Mouse (Mus musculus): ENCODE measurements around the gene Acsl3.

The Acsl3 gene

DNA sequence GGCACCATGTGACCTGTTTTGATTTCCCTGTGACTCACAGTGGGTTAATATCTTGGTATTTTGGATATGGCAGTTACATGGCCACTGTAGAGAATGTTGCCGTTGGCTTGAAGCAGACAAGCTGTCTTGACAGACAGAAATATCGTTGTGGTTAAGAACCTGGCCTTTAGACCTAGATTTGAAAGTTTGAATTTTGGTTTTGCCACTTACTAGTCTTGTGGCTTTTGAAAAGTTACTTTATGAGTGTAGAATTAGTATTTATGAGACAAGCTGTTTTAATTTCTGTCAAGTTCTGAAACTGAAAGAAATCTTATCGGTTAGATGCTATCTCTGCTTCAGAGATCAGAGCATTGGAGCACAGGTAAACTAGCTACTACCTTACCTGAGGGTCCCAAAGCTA, 24.7 kb downstream of the Acsl3 start:
- in situ Hi-C loops (cut with MboI; ENCODE audit: unreplicated experiment in 2 of 2): loop anchor here in 1 of 2 experiments (10.0 kb wide), 1 partner anchor 147 kb away; no protein-coding TSS in a partner anchor

DNA sequence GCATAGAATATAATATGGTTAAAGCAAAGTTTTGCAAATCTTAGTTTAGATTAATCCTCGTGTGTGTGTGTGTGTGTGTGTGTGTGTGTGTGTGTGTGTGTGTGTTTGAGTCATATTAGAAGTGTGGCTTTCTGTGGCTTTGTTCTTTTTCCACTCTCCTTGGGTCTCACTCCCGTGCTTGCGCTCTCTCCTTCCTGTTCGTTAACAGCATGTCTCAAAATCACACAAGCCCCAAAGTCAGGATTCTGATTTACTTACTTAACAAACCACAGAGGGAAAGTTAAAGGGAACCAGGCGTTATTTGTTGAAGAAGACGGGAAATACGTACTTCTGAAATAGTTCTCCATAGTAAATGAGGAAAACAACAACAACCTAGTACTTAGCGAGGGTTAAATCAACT, 26.5 kb downstream of the Acsl3 start:
- in situ Hi-C loops (cut with MboI; ENCODE audit: unreplicated experiment in 2 of 2): loop anchor here in 1 of 2 experiments (10.0 kb wide), 1 partner anchor 149 kb away; no protein-coding TSS in a partner anchor

DNA sequence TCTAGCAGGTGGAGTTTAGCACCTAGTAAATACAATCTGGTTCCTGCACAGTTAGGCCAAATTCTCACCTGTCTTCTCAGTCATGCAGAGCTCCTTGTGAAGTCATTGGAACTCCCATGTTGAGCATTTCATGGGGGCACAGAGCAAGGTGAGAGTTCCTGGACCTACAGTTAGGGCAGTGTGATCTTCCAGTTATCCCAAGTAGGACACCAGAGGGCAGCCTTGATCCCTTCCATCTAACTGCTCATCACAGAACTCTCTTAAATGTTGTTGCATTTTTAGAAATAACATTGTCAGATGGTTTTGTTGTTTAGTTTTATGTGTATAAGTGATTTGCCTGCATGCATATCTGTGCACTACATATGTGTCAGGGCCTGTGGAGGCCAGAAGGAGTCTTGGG, 29.2 kb downstream of the Acsl3 start:
- in situ Hi-C loops (cut with MboI; ENCODE audit: unreplicated experiment in 2 of 2): loop anchor here (5.0 to 10.0 kb wide), 2 partner anchors 152 to 155 kb away; no protein-coding TSS in a partner anchor

GRCm38 (mm10) chr1:78688149-78688548, 30.5 kb downstream of the Acsl3 start:
- in situ Hi-C loops (cut with MboI; ENCODE audit: unreplicated experiment in 2 of 2): loop anchor here (5.0 to 10.0 kb wide), 2 partner anchors 153 to 156 kb away; no protein-coding TSS in a partner anchor

DNA sequence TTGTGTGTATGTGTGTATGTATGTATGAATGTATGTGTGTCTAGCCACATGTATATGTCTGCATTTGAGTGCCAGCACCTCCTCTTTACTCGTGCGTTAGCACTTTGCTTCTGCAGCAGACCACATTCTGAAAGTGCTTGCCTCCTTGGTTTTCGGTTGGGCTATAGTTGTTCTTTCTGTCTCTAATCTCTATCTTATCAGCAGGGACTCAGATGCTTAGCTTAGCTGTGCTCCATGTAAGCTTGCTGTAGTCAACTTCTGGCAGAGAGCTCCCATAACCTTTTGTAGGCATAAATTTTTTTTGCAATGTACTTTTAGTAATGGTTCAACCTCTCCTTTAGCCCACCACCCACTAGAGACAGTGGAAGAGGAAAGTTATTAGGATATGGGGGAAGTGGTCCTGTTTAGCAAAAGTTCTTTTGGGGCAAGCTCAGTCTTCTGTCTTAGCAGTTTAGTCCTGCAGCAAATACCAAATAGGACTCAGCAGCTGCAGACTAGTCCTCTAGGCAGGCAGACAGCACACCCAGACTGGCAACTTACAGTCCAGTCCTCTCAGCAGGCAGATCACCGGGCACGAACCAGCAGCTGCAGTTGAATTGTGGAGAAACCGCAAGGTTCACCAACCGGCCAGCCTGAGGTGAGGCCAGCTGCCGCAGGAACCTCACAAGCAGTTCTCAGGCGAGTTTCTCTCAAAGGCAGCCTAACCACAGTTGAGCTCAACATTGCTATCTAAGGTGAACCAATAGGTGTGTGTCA, 37.1 kb downstream of the Acsl3 start:
- in situ Hi-C loops (cut with MboI; ENCODE audit: unreplicated experiment in 2 of 2): no loop called here

GRCm38 (mm10) chr1:78696305-78696704, 38.7 kb downstream of the Acsl3 start:
- in situ Hi-C loops (cut with MboI; ENCODE audit: unreplicated experiment in 2 of 2): no loop called here

DNA sequence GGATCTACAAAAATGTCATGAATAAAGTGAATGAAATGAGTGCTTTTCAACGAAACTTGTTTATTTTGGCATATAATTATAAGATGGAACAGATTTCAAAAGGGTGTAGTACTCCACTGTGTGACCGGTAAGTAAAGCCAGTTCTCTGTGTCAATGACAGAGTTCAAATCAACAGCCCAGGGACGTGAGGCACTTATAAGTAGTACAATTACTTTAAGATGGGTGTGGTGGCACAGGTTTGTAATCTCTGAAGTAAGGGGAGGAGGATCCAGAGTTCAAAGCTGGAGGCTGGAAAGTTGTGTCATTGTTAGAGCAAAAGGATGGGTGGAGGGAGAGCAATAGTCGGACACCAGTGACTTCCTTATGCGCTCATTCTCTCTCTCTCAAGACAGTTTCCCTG, 39.3 kb downstream of the Acsl3 start:
- in situ Hi-C loops (cut with MboI; ENCODE audit: unreplicated experiment in 2 of 2): no loop called here

- in situ Hi-C loops (cut with MboI; ENCODE audit: unreplicated experiment in 2 of 2): no loop called here
Observed at GRCm38 (mm10) chr1:78698138-78698537, 40.5 kb downstream of the Acsl3 start.

- in situ Hi-C loops (cut with MboI; ENCODE audit: unreplicated experiment in 2 of 2): loop anchor here (10.0 to 25.0 kb wide), 5 partner anchors 47 to 1811 kb away; partner anchors contain the start of genes Acsl3 (in 1 of the 2) and Utp14b (in 1 of the 2)
Observed at GRCm38 (mm10) chr1:78701740-78702139, 44.1 kb downstream of the Acsl3 start.

DNA sequence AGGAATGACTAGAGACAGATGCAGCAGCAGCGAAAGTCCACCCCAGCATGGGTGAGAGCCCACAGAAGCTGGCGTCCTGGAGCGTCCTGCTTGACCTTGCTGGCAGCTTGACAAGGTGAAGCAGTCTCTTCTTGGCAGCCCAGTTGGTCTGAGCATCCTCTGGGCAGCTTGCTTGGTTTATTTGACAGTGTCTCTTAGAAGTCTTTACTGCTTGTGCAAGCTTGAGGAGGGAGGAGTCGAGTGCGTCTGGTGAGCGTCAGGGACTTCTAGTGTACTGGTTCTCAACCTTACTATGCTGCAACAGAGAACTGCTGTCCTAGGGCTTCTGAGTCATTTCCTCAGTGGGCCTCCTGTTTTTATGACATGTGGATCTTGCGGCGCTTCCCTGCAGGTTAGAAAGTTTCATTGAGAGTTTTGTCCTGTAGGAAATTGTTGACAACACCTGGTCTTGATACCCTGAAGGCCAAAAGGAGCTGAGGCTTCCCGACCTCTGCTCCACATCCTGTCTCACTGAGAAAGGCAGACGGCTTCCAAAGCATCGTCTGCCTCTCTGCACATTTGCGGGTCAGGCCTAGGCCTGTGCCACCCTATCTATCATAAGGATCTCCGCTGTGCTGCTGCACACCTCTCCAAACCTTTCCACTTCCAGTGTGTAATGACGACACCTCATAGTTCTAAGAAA, 44.8 kb downstream of the Acsl3 start:
- in situ Hi-C loops (cut with MboI; ENCODE audit: unreplicated experiment in 2 of 2): loop anchor here (10.0 to 25.0 kb wide), 5 partner anchors 48 to 1810 kb away; partner anchors contain the start of genes Acsl3 (in 1 of the 2) and Utp14b (in 1 of the 2)

GRCm38 (mm10) chr1:78702964-78703285, 45.3 kb downstream of the Acsl3 start:
- in situ Hi-C loops (cut with MboI; ENCODE audit: unreplicated experiment in 2 of 2): loop anchor here (10.0 to 25.0 kb wide), 5 partner anchors 48 to 1809 kb away; partner anchors contain the start of genes Acsl3 (in 1 of the 2) and Utp14b (in 1 of the 2)

GRCm38 (mm10) chr1:78706338-78706737, 48.7 kb downstream of the Acsl3 start:
- in situ Hi-C loops (cut with MboI; ENCODE audit: unreplicated experiment in 2 of 2): loop anchor here (10.0 to 25.0 kb wide), 5 partner anchors 52 to 1806 kb away; partner anchors contain the start of genes Acsl3 (in 1 of the 2) and Utp14b (in 1 of the 2)

DNA sequence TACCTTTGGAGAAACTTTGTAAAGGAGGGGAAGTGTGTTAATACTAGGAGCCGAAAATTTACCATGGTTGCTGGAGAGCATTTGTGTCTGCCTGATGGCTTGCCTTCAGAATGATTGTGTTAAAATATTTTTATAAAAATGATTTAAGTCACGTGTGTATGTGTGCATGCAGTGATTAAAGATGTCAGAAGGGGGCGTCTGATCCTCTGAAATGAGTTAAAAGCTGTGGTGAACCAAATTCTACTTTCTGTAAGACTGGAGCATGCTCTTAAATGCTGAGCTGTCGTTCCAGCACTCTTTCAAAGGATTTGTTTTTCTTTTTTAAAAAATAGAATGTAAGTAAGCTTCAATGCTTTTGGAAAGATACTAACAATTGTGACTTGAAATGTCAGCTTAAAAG, 49.7 kb downstream of the Acsl3 start:
- in situ Hi-C loops (cut with MboI; ENCODE audit: unreplicated experiment in 2 of 2): loop anchor here (10.0 to 25.0 kb wide), 5 partner anchors 52 to 1805 kb away; partner anchors contain the start of genes Acsl3 (in 1 of the 2) and Utp14b (in 1 of the 2)

- in situ Hi-C loops (cut with MboI; ENCODE audit: unreplicated experiment in 2 of 2): loop anchor here (25.0 kb wide), 3 partner anchors 977 to 1802 kb away; no protein-coding TSS in a partner anchor
Observed at GRCm38 (mm10) chr1:78710026-78710425, 52.4 kb downstream of the Acsl3 start.

DNA sequence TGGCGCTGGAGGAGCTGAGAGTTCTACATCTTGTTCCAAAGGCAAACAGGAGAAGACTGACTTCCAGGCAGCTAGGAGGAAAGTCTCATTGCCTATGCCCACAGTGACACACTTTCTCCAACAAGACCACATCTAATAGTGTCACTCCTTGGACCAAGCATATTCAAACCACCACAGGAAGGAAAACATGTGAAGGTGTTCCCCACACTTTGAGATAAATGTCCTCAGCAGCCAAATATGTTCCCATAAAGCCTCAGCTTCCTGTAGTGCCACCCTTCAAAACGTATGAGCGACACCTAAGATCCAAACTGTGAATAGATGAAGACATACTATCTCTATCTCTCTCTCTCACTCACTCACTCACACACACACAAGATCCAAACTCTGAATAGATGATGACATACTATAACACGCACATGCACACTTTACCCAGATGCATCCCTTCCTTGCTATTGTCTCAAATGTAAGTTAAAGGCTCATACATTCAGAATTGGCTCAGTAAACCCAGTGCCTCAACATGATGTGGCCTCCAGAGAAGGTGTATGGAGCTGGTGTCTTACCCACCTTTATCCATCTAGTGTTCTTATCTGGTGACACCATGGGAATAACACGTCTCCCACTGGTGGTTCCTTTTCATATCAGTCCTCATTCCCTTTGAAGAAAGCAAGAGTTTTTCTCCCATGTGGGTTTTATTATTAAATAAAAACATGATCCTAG, 53.1 kb downstream of the Acsl3 start:
- in situ Hi-C loops (cut with MboI; ENCODE audit: unreplicated experiment in 2 of 2): loop anchor here (25.0 kb wide), 3 partner anchors 977 to 1802 kb away; no protein-coding TSS in a partner anchor

DNA sequence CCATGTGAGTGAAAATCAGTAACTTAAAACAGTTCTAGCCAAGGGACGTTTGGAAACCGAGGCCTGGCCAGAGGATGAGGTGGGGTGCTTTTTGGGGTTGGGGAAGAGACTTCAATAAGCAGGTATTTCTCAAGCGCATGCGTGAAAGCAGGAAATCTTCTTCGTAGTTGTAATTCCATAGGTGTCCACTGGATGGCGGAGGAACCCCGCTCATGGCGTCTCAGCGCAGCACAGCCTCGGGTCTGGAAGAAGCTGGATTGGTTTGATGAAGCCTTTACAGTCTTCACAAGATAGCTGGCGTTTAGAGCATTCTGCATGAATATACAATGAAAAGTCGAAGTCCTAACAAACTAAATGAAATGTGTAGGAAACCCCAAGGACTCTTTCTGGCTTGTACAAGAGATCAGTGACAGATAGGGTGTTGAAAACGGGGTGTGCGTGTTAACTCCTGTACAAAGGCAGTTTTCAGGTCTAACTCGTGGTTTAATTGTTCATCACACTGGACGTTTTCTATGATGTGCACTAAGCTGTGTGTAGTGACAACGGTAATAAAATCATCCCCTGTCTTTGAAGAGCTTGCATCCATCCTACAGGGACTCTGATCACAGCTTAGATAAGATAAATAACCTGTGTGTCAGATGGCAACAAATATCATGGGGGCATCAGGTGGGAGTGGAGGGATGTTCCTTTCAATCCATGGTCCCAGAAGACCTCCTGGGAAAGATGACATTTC, 67.0 kb downstream of the Acsl3 start:
- in situ Hi-C loops (cut with MboI; ENCODE audit: unreplicated experiment in 2 of 2): loop anchor here (5.0 to 25.0 kb wide), 9 partner anchors 963 to 1790 kb away; no protein-coding TSS in a partner anchor

GRCm38 (mm10) chr1:78725191-78725490, 67.5 kb downstream of the Acsl3 start:
- in situ Hi-C loops (cut with MboI; ENCODE audit: unreplicated experiment in 2 of 2): loop anchor here (5.0 to 25.0 kb wide), 7 partner anchors 962 to 1790 kb away; no protein-coding TSS in a partner anchor

DNA sequence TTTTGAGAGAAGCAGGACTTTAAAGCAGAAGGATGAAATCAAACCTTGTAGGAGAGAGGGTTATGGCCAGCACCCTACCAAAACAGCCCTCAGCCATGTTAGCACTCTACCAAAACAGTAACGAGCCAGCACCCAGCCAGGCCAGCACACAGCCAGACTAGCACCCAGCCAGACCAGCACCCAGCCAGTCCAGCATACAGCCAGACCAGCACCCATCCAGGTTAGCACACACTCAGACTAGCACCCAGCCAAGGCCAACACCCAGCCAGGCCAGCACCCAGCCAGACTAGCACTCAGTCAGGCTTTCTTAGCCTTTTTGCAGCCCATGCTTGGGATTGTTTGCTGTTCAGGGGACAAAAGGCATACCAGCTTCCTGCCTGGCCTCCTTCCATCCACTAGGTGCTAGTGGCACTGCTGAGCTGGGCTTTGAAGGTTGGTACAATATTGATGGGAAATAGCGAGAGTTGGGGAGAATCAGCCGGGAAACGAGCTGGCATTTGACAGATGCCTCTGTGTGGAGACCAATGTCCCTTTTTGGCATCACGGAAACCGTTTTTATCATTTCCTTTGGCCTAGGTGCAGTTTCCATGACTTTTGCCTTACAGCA, 68.1 kb downstream of the Acsl3 start:
- in situ Hi-C loops (cut with MboI; ENCODE audit: unreplicated experiment in 2 of 2): loop anchor here (5.0 to 25.0 kb wide), 7 partner anchors 962 to 1789 kb away; no protein-coding TSS in a partner anchor

GRCm38 (mm10) chr1:78730114-78730720, 72.6 kb downstream of the Acsl3 start:
- in situ Hi-C loops (cut with MboI; ENCODE audit: unreplicated experiment in 2 of 2): loop anchor here in 1 of 2 experiments (25.0 kb wide), 1 partner anchor 957 kb away; no protein-coding TSS in a partner anchor
